Mouse (Mus musculus) lung, adult 18-20 months (tissue): ENCODE results near the gene Camta2.

Experiments
- DNase-seq, 2 experiments: peaks; one replicate each; pipeline ENCODE4 v3.0.0; 2022; ENCODE audit warnings: mixed read lengths in 2 of 2

The Camta2 gene

GRCm38 (mm10) chr11:70688372-70688771 is 467 bp upstream of the Camta2 start:
- no peak for DNase-seq

GRCm38 (mm10) chr11:70686901-70687566 is 871 bp downstream of the Camta2 start:
- peak; percentile 34 to 39 for DNase-seq

- no peak for DNase-seq
Observed at GRCm38 (mm10) chr11:70683640-70684039, 4.3 kb downstream of the Camta2 start.

- no peak for DNase-seq
Observed at GRCm38 (mm10) chr11:70681897-70682581, 5.9 kb downstream of the Camta2 start.

- no peak for DNase-seq
Observed at GRCm38 (mm10) chr11:70681170-70681569, 6.7 kb downstream of the Camta2 start.

GRCm38 (mm10) chr11:70679894-70680293 is 8.0 kb downstream of the Camta2 start:
- peak; percentile 36 to 49 for DNase-seq

- DNase-seq, result no peak
Observed at GRCm38 (mm10) chr11:70679361-70679760, 8.5 kb downstream of the Camta2 start.

- no peak for DNase-seq
Observed at GRCm38 (mm10) chr11:70678576-70678975, 9.3 kb downstream of the Camta2 start.

- DNase-seq, result no peak
Observed at GRCm38 (mm10) chr11:70678092-70678491, 9.8 kb downstream of the Camta2 start.

- DNase-seq, result no peak
Observed at GRCm38 (mm10) chr11:70674501-70674900, 13.4 kb downstream of the Camta2 start.

GRCm38 (mm10) chr11:70674014-70674413 is 13.9 kb downstream of the Camta2 start:
- no peak for DNase-seq

GRCm38 (mm10) chr11:70671333-70672047 is 16.4 kb downstream of the Camta2 start:
- no peak for DNase-seq

GRCm38 (mm10) chr11:70670483-70670882 is 17.4 kb downstream of the Camta2 start:
- no peak for DNase-seq

- peak; percentile 77 to 83 for DNase-seq
Observed at GRCm38 (mm10) chr11:70669582-70670345, 18.1 kb downstream of the Camta2 start.

- peak; percentile 99 for DNase-seq
Observed at GRCm38 (mm10) chr11:70668771-70669505, 19.0 kb downstream of the Camta2 start, which contains the start of gene Spag7. Gene Spag7, minus strand, starts transcription at chr11:70669416.

GRCm38 (mm10) chr11:70668335-70668770 is 19.6 kb downstream of the Camta2 start:
- DNase-seq, result no peak

- DNase-seq, result peak in 1 of 2 experiments; percentile 22
Observed at GRCm38 (mm10) chr11:70667271-70668150, 20.4 kb downstream of the Camta2 start.

GRCm38 (mm10) chr11:70666687-70667086 is 21.2 kb downstream of the Camta2 start:
- no peak for DNase-seq

- DNase-seq, result no peak
Observed at GRCm38 (mm10) chr11:70664741-70665140, 23.2 kb downstream of the Camta2 start.

- DNase-seq, result no peak
Observed at GRCm38 (mm10) chr11:70663957-70664356, 23.9 kb downstream of the Camta2 start.

GRCm38 (mm10) chr11:70663101-70663500 is 24.8 kb downstream of the Camta2 start:
- DNase-seq, result no peak
